Mouse (Mus musculus): ENCODE measurements at regions not wholly inside any gene's neighbourhood (a gene's known extent, or its start where the extent isn't known, plus 50 kb on each side); places are given as distances from the start of the nearest gene placed in this dataset.

DNA sequence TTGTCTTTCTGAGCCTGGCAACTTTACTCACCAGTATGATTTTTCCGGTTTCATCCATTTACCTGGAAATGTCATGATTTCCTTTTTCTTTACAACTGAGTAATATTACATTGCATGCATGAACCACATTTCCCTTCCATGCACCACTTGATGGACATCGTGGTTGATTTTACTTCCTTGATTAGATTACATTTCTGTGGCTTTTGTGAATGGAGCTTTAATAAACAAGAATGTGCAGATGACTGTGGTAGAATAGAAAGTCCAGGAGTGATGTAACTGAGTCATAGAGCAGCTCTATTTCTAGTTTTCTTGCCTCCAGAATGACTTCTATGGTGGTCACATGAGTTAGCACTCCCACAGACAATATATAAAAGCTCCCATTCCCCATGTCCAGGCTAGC, 75.2 kb downstream of the Chst2 start:
- ATAC-seq (ENCODE audit: poor library complexity, severe bottlenecking): no peak

- ATAC-seq (ENCODE audit: poor library complexity, severe bottlenecking): no peak
Observed at GRCm38 (mm10) chr9:95330097-95330496, 76.4 kb downstream of the Chst2 start.

DNA sequence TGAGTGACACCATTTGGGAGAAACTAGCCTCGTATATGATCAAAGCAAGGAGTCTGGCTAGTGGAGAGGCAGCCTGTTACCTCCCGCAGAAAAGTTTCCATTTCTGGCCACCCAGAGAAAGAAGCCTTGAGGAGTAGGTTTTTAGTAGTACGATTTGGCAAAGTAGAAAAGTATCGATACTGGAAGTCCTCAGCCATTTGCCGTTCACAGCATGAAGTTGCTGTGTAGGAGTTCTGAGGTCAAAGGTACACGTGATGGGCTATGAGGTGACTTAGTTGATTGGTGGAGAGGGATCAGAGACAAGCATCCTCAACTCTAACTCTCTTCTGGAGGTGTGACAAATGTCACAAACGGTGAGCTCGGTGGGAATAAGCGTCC, 77.5 kb downstream of the Chst2 start:
- no peak for ATAC-seq (ENCODE audit: poor library complexity, severe bottlenecking)

GRCm38 (mm10) chr9:95328261-95329052, 78.1 kb downstream of the Chst2 start:
- peak; percentile 61 for ATAC-seq (ENCODE audit: poor library complexity, severe bottlenecking)

DNA sequence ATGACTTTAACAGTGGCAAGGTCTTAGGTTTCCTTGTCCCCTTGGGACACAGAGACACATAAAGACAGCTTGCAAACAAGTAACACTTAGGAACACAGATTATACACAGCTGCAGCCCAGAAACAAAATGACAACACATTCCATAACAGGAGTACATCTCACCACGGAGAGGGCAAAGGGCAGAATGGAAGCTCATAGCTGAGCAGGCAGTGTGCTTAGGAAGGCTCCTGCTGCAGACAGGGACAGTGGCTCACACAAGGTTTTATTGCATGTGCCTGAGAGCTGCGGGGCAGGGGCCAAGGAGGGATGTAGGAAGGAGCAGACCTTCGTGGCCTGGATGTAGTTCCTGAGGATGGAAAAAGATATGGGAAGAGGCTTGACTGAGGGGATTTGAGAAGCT, 78.8 kb downstream of the Chst2 start:
- ATAC-seq (ENCODE audit: poor library complexity, severe bottlenecking): no peak

DNA sequence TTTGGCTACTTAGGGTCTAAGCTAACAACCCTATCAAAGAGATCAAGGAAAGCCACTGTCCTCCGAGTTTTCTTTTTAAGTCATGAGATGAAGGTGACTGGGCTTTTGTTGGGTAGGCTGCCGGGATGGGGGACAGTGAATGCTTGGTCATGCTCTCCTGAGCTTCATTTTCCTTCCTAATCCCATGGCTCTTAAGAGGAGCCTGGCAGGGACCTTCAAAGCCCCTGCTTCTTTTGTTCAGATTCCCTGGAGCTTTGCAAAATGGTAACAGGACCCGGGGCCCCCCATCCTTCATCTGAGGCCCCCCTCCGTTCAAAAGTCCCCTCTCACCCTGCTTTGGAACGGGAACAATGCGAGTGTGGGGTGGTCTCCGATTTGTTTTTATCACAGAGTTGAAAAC, 82.9 kb downstream of the Chst2 start:
- no peak for ATAC-seq (ENCODE audit: poor library complexity, severe bottlenecking)

DNA sequence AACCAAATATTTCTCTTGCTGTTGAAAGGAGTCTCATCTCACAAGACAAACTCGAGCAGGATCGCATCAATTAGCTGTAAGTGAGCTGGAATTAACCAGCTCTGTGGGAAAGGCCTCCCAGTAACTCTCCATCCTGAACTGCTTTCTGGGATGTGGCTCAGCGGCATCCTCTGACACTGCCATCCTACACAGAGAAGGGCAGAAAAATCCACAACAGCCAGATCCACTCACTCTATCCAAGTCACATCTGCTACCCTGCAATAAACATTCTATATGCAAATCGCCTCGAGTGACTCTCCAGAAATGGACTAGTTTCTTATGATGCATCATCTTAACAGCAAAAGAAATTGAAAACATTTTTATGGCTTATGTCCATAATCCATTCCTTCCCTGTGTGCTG, 83.6 kb downstream of the Chst2 start:
- ATAC-seq (ENCODE audit: poor library complexity, severe bottlenecking): no peak

DNA sequence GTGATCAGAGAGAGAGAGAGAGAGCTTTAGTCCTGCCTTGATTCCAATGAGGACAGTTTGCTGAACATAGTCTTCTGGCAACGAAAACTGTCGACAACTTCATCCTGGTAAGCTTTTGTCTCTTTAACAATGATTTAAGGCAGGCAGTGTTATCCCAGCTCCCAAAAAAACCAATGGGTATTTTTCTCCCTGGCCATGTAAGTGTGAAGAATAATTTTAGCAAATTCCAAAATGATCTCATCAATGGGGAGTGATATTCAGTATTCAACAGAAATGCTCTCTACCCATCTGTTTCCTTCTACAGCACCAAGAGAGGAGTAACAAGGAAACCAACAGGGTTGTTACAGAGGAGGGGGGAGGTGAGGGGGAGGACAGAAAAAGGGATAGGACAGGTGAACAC, 84.5 kb downstream of the Chst2 start:
- ATAC-seq (ENCODE audit: poor library complexity, severe bottlenecking): no peak

DNA sequence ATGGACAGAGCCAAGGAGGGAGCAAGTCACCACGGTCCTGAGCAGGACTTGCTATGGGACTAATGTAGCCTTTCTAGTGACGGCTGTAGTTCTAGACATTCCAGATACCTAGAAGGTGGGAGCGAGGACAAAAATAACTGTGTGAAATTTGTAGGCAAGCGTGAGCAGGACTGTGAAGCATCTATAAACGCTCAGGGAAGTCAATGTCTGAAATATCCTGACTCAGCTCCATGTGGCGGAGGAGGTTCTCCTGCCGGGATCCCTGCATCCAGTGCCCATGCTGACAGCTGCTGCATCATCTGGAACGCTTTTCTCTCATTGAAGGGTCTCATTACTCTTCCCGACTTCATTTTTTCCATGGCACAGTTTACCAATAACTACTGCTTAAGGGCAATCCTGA, 87.6 kb downstream of the Chst2 start:
- ATAC-seq (ENCODE audit: poor library complexity, severe bottlenecking): no peak

- no peak for ATAC-seq (ENCODE audit: poor library complexity, severe bottlenecking)
Observed at GRCm38 (mm10) chr9:95316726-95317125, 89.8 kb downstream of the Chst2 start.

DNA sequence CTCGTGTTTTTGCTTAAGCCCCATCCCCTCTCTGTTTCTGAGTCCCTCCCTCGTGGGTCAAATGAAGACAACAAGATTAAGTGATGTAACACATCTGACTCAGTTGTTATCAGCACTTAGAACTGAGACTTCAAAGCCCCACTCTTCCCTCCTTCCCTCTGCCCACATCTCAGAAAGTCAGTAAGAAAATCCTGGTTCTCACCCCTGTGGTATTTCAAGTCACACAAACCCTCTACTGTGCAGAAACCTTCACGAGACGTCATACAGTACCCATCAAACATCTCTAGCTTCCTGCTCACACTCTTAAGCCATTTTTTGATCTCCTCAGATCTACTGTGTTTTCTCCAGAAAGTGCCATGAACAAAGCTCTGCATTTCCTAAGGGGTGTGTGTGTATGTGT, 91.4 kb downstream of the Chst2 start:
- ATAC-seq (ENCODE audit: poor library complexity, severe bottlenecking): no peak

DNA sequence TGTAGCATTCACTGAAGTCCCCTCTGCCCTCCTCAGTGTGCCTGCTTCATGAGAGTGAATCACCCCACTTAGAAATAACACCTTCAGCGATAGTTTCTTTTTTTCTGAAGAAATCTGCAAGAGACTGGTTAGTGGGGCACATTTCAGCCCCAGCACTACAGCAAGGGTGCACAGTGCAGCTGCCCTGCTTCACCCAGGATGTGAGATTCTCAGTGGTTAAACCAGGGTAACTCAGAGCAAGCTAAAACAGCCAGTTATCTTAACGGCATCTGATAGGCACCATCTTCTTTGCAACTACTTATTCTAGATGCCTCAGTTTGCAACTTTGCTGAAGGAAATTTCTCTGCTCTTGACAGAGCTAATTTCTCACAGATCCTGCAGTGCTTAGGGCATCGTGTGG, 94.9 kb downstream of the Chst2 start:
- peak; percentile 45; the same call in 1 of the 2 replicates for ATAC-seq (ENCODE audit: poor library complexity, severe bottlenecking)

GRCm38 (mm10) chr9:95289008-95289407, 117.5 kb downstream of the Chst2 start:
- no peak for ATAC-seq (ENCODE audit: poor library complexity, severe bottlenecking)

- no peak for ATAC-seq (ENCODE audit: poor library complexity, severe bottlenecking)
Observed at GRCm38 (mm10) chr9:95282996-95283395, 123.5 kb downstream of the Chst2 start.

DNA sequence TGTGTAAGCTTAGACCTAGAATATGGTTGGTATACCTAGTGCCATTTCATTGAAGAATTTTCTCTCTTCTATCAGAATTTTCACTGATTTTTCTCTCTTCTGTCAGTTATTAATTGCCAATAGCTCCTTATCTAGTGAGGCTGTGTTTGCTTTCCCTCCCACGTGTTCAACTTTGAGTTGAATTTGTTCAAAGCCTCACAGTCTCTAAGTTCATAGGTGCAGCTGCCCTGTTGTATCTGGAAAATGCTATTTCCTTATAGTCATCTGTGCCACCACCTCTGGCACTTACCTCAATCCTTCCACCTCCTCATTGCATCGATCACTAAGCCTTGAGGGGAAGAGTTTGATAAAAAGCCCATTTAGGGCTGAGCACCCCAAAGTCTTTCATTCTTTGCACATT, 124.0 kb downstream of the Chst2 start:
- no peak for ATAC-seq (ENCODE audit: poor library complexity, severe bottlenecking)

Measured in megakaryocyte, adult 5-6 weeks (primary cell).